Mouse (Mus musculus): ENCODE data around the gene Cyp2c38.
"Not testable (repeated sequence)": the region's sequence is repeated elsewhere in the genome, so short reads cannot be mapped to it uniquely, and the experiment has no call there.

DNA sequence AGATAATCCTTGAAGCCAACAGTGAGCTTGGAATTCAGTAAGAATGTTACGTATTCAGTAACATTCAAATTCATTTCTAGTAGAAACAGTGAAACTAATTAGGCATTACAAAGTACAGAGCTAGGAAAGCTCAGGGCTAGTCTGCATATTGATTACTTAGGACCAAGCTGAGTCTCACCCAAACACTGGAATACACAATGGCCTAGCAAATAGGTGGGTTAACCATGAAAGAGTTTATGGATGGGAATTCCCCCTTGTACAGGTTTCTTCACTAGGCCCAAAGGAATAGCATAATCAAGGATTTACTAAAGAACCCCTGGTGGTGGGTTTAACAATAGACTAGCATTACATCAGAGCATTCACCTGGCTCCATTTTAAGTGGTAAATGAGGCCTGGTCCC is 21.1 kb upstream of the Cyp2c38 start:
- TF ChIP-seq CTCF (IDR thresholded peaks at IDR 0.05; ENCODE audit: low read depth); EP300 (optimal IDR thresholded peaks at IDR 0.05): not testable (repeated sequence)

All from stomach, postnatal 0 days (tissue).